Mouse (Mus musculus): ENCODE measurements around the gene Vsig1.

DNA sequence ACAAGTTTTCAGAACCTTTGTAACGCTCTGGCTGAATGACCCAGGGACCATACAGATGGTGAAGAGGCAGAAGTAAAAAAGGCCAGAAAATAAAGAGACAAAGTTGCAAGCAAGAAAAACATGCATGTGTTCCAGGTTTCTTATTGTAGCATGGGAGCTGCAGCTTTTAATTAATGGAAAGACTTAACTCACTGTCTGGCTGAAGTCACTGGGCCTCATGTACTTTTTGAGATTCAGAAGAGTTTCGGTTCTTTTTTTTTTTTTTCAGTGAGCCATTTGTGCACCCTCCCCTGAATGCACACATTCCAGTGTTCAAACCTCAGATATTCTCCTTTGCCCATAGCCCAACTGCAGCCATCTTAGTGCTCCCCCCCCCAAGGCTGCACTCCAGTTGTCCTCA, 20.2 kb upstream of the Vsig1 start:
- TF ChIP-seq CTCF (conservative IDR thresholded peaks at IDR 0.05; ENCODE audit: insufficient read depth, insufficient read length, low read depth, low read length) (no peak), POLR2A (IDR thresholded peaks at IDR 0.05; ENCODE audit: low read depth, low read length) (no peak)

Data from kidney, adult 2 months (tissue).